Mouse (Mus musculus): ENCODE data around the gene Ampd3. TPM values are rescaled to one million over a fixed set of nuclear protein-coding genes. Genes with fewer than 3 reads are reported as not detected.

Ampd3 gene
- polyA plus RNA-seq (2012; ENCODE audit: low replicate concordance) = 9.8 and 41.1 TPM in 2 replicates

DNA sequence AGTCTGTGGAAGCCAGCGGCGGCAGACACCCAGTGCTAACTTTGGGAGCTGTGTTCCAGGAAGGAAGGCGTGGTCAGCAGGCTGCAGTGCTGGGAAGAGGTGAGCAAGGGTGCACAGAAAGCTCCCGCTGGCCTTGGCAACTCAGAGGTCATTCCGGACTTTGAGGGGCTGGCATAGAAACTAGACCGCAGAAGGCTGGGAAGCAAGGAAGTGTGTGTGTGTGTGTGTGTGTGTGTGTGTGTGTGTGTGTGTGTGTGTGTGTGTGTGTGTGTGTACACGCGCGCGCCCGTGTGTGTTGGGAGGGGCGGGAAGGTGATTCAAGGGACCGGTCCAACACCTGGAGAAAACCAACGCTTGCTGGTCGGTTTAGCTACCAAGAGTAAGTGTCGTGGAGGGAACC lies at the start of gene Ampd3:
Gene Ampd3, plus strand, starts transcription at position 206 of the 400 bp plus-strand sequence.

GRCm38 (mm10) chr7:110843916-110844874 lies 76.2 kb downstream of the Ampd3 start, which contains the start of gene Rnf141:
Rnf141 (minus strand) TSS chr7:110844457.

Other genes with a start within 250 kb of the Ampd3 start
- 0.80 and 0.87 TPM in 2 replicates for gene Sbf2, start 153.3 kb upstream of the Ampd3 start, polyA plus RNA-seq (2012; ENCODE audit: low replicate concordance)
- 0.12 and 0.63 TPM in 2 replicates for gene Adm, start 140.5 kb upstream of the Ampd3 start, polyA plus RNA-seq (2012; ENCODE audit: low replicate concordance)
- 0.93 and 2.0 TPM in 2 replicates for gene Rnf141, start 76.3 kb downstream of the Ampd3 start, polyA plus RNA-seq (2012; ENCODE audit: low replicate concordance)
- gene Lyve1, start 95.0 kb downstream of the Ampd3 start, polyA plus RNA-seq (2012; ENCODE audit: low replicate concordance) = not detected in 2 replicates
- 0.59 and 2.0 TPM in 2 replicates for gene Mrvi1, start 214.3 kb downstream of the Ampd3 start, polyA plus RNA-seq (2012; ENCODE audit: low replicate concordance)